Mouse (Mus musculus): ENCODE results near the gene Xxylt1.
A peak's percentile ranks its signal among the peaks of the same experiment; 100 is the strongest.

Xxylt1 gene

GRCm38 (mm10) chr16:31061246-31061880, 19.9 kb downstream of the Xxylt1 start:
- peak; percentile 28 for DNase-seq (ENCODE audit: low read depth, low spot score)

- no peak for DNase-seq (ENCODE audit: low read depth, low spot score)
These were observed 20.5 kb downstream of the Xxylt1 start for GRCm38 (mm10) chr16:31060714-31061113.

GRCm38 (mm10) chr16:31060226-31060625, 21.0 kb downstream of the Xxylt1 start:
- no peak for DNase-seq (ENCODE audit: low read depth, low spot score)

- no peak for DNase-seq (ENCODE audit: low read depth, low spot score)
These were observed 21.5 kb downstream of the Xxylt1 start for GRCm38 (mm10) chr16:31059730-31060129.

- DNase-seq (ENCODE audit: low read depth, low spot score) = no peak
These were observed 28.4 kb downstream of the Xxylt1 start for GRCm38 (mm10) chr16:31052812-31053211.

GRCm38 (mm10) chr16:31052177-31052726, 29.0 kb downstream of the Xxylt1 start:
- no peak for DNase-seq (ENCODE audit: low read depth, low spot score)

- DNase-seq (ENCODE audit: low read depth, low spot score) = no peak
These were observed 30.5 kb downstream of the Xxylt1 start for GRCm38 (mm10) chr16:31050701-31051100.

GRCm38 (mm10) chr16:31048194-31048593, 33.0 kb downstream of the Xxylt1 start:
- no peak for DNase-seq (ENCODE audit: low read depth, low spot score)

- peak; percentile 87 for DNase-seq (ENCODE audit: low read depth, low spot score)
These were observed 33.9 kb downstream of the Xxylt1 start for GRCm38 (mm10) chr16:31047186-31047898.

- peak; percentile 83 for DNase-seq (ENCODE audit: low read depth, low spot score)
These were observed 35.0 kb downstream of the Xxylt1 start for GRCm38 (mm10) chr16:31046217-31046659.

GRCm38 (mm10) chr16:31045211-31045610, 36.0 kb downstream of the Xxylt1 start:
- no peak for DNase-seq (ENCODE audit: low read depth, low spot score)

- DNase-seq (ENCODE audit: low read depth, low spot score) = no peak
These were observed 38.1 kb downstream of the Xxylt1 start for GRCm38 (mm10) chr16:31043136-31043535.

GRCm38 (mm10) chr16:31041566-31041965, 39.7 kb downstream of the Xxylt1 start:
- no peak for DNase-seq (ENCODE audit: low read depth, low spot score)

- peak; percentile 45 for DNase-seq (ENCODE audit: low read depth, low spot score)
These were observed 41.3 kb downstream of the Xxylt1 start for GRCm38 (mm10) chr16:31039803-31040459.

GRCm38 (mm10) chr16:31037431-31037830, 43.8 kb downstream of the Xxylt1 start:
- DNase-seq (ENCODE audit: low read depth, low spot score) = peak; percentile 45

GRCm38 (mm10) chr16:31035651-31036245, 45.5 kb downstream of the Xxylt1 start:
- no peak for DNase-seq (ENCODE audit: low read depth, low spot score)

GRCm38 (mm10) chr16:31035235-31035634, 46.0 kb downstream of the Xxylt1 start:
- no peak for DNase-seq (ENCODE audit: low read depth, low spot score)

- peak; percentile 52 for DNase-seq (ENCODE audit: low read depth, low spot score)
These were observed 47.2 kb downstream of the Xxylt1 start for GRCm38 (mm10) chr16:31034051-31034450.

GRCm38 (mm10) chr16:31029739-31030485, 51.3 kb downstream of the Xxylt1 start:
- DNase-seq (ENCODE audit: low read depth, low spot score) = peak; percentile 38

GRCm38 (mm10) chr16:31027675-31028074, 53.6 kb downstream of the Xxylt1 start:
- DNase-seq (ENCODE audit: low read depth, low spot score) = no peak

GRCm38 (mm10) chr16:31025516-31025915, 55.7 kb downstream of the Xxylt1 start:
- DNase-seq (ENCODE audit: low read depth, low spot score) = no peak
